Mouse (Mus musculus): Measurements from ENCODE around the gene Rxfp3. TPM values are rescaled to one million over a fixed set of nuclear protein-coding genes. Genes with fewer than 3 reads are reported as not detected.

Gene Rxfp3
- polyA plus RNA-seq (2016; fragmentation: Nextera tagmentation; extraction: Ambion mirVana), result 0.67 and 0.80 TPM in 2 replicates

- Histone ChIP-seq H3K27me3 (replicated peaks; ENCODE audit: low read depth, poor library complexity, severe bottlenecking) (peaks cover 69% of the 10 kb centered on the region), H3K9me3 (no peaks in the 10 kb centered on the region)
- peak; percentile 55 for DNase-seq (ENCODE audit: low spot score)
Measured at GRCm38 (mm10) chr15:11037711-11038110, at the start of gene Rxfp3. TSS of gene Rxfp3 (minus strand) at chr15:11037991.

GRCm38 (mm10) chr15:11084993-11085365 lies 47.2 kb upstream of the Rxfp3 start:
- H3K36me3 ChIP-seq (replicated peaks), result no peaks in the 10 kb centered on the region
- H3K9me3 ChIP-seq, result no peaks in the 10 kb centered on the region
- peak; percentile 32 for DNase-seq (ENCODE audit: low spot score)
- H3K27ac ChIP-seq (replicated peaks), result peak overlapping the region; percentile 78
- no peak overlapping the region for H3K4me3 ChIP-seq
- no peaks in the 10 kb centered on the region for H3K27me3 ChIP-seq (replicated peaks; ENCODE audit: low read depth, poor library complexity, severe bottlenecking)
- peaks cover 19% of the 10 kb centered on the region for H3K4me1 ChIP-seq
- WGBS, result 5% methylated on average over 1 of the region's 1 CpGs

More at GRCm38 (mm10) chr15:11037711-11038110, at the start of gene Rxfp3:
- 4% methylated on average over 16 of the region's 16 CpGs for WGBS
- no peak within 1 kb of the TSS; the same call in 1 of the 2 replicates for H3K27ac ChIP-seq (replicated peaks)
- H3K4me1 ChIP-seq, result peaks cover 27% of the 10 kb centered on the region
- H3K36me3 ChIP-seq (replicated peaks), result no peaks in the 10 kb centered on the region
- H3K4me3 ChIP-seq, result peak within 1 kb of the TSS; percentile 52

GRCm38 (mm10) chr15:11084241-11084992 lies 46.6 kb upstream of the Rxfp3 start:
- DNase-seq (ENCODE audit: low spot score), result no peak
- Histone ChIP-seq H3K4me1 (peaks cover 19% of the 10 kb centered on the region), H3K9me3 (no peaks in the 10 kb centered on the region), H3K36me3 (replicated peaks) (no peaks in the 10 kb centered on the region), H3K27ac (replicated peaks) (peak overlapping the region; percentile 78), H3K4me3 (no peak overlapping the region), H3K27me3 (replicated peaks; ENCODE audit: low read depth, poor library complexity, severe bottlenecking) (no peaks in the 10 kb centered on the region)
- WGBS, result 32% methylated on average over 9 of the region's 9 CpGs

- WGBS, result 91% methylated on average over 3 of the region's 3 CpGs
Measured at GRCm38 (mm10) chr15:11083678-11084077, 45.9 kb upstream of the Rxfp3 start.

GRCm38 (mm10) chr15:11082961-11083569 lies 45.3 kb upstream of the Rxfp3 start:
- 79% methylated on average over 8 of the region's 8 CpGs for WGBS
- Histone ChIP-seq H3K4me3 (no peak overlapping the region), H3K9me3 (no peaks in the 10 kb centered on the region), H3K36me3 (replicated peaks) (no peaks in the 10 kb centered on the region), H3K27ac (replicated peaks) (no peak overlapping the region), H3K27me3 (replicated peaks; ENCODE audit: low read depth, poor library complexity, severe bottlenecking) (no peaks in the 10 kb centered on the region), H3K4me1 (peaks cover 19% of the 10 kb centered on the region)
- DNase-seq (ENCODE audit: low spot score), result no peak

More at GRCm38 (mm10) chr15:11083678-11084077, 45.9 kb upstream of the Rxfp3 start:
- peaks cover 19% of the 10 kb centered on the region for H3K4me1 ChIP-seq
- DNase-seq (ENCODE audit: low spot score), result no peak
- H3K36me3 ChIP-seq (replicated peaks), result no peaks in the 10 kb centered on the region
- H3K27me3 ChIP-seq (replicated peaks; ENCODE audit: low read depth, poor library complexity, severe bottlenecking), result no peaks in the 10 kb centered on the region
- no peak overlapping the region for H3K27ac ChIP-seq (replicated peaks)
- H3K4me3 ChIP-seq, result no peak overlapping the region
- no peaks in the 10 kb centered on the region for H3K9me3 ChIP-seq

GRCm38 (mm10) chr15:11075726-11076361 lies 38.1 kb upstream of the Rxfp3 start:
- no peaks in the 10 kb centered on the region for H3K9me3 ChIP-seq
- H3K27ac ChIP-seq (replicated peaks), result no peak overlapping the region
- no peak for DNase-seq (ENCODE audit: low spot score)
- H3K4me3 ChIP-seq, result no peak overlapping the region
- no peaks in the 10 kb centered on the region for H3K27me3 ChIP-seq (replicated peaks; ENCODE audit: low read depth, poor library complexity, severe bottlenecking)
- WGBS, result 75% methylated on average over 3 of the region's 3 CpGs
- no peaks in the 10 kb centered on the region for H3K36me3 ChIP-seq (replicated peaks)
- H3K4me1 ChIP-seq, result no peaks in the 10 kb centered on the region

GRCm38 (mm10) chr15:11067891-11068290 lies 30.1 kb upstream of the Rxfp3 start:
- H3K4me3 ChIP-seq, result no peak overlapping the region
- no peaks in the 10 kb centered on the region for H3K9me3 ChIP-seq
- DNase-seq (ENCODE audit: low spot score), result no peak
- H3K36me3 ChIP-seq (replicated peaks), result no peaks in the 10 kb centered on the region
- H3K27me3 ChIP-seq (replicated peaks; ENCODE audit: low read depth, poor library complexity, severe bottlenecking), result no peaks in the 10 kb centered on the region; the same call in 1 of the 2 replicates
- 89% methylated on average over 7 of the region's 7 CpGs for WGBS
- H3K27ac ChIP-seq (replicated peaks), result no peak overlapping the region
- H3K4me1 ChIP-seq, result peaks cover 48% of the 10 kb centered on the region

- no peaks in the 10 kb centered on the region for H3K36me3 ChIP-seq (replicated peaks)
- no peaks in the 10 kb centered on the region; the same call in 1 of the 2 replicates for H3K27me3 ChIP-seq (replicated peaks; ENCODE audit: low read depth, poor library complexity, severe bottlenecking)
- no peaks in the 10 kb centered on the region for H3K9me3 ChIP-seq
- WGBS, result 8% methylated on average over 5 of the region's 5 CpGs
- peak overlapping the region; percentile 57 for H3K4me3 ChIP-seq
- peak overlapping the region; percentile 87 for H3K27ac ChIP-seq (replicated peaks)
- peak; percentile 43 for DNase-seq (ENCODE audit: low spot score)
- H3K4me1 ChIP-seq, result peaks cover 48% of the 10 kb centered on the region
Measured at GRCm38 (mm10) chr15:11066299-11066698, 28.5 kb upstream of the Rxfp3 start.

GRCm38 (mm10) chr15:11065528-11066171 lies 27.9 kb upstream of the Rxfp3 start:
- no peaks in the 10 kb centered on the region for H3K9me3 ChIP-seq
- peak; percentile 39 for DNase-seq (ENCODE audit: low spot score)
- H3K36me3 ChIP-seq (replicated peaks), result no peaks in the 10 kb centered on the region
- H3K27me3 ChIP-seq (replicated peaks; ENCODE audit: low read depth, poor library complexity, severe bottlenecking), result no peaks in the 10 kb centered on the region; the same call in 1 of the 2 replicates
- peak overlapping the region; percentile 57 for H3K4me3 ChIP-seq
- 7% methylated on average over 9 of the region's 9 CpGs for WGBS
- H3K4me1 ChIP-seq, result peaks cover 48% of the 10 kb centered on the region
- peak overlapping the region; percentile 87 for H3K27ac ChIP-seq (replicated peaks)

GRCm38 (mm10) chr15:11064558-11065411 lies 27.0 kb upstream of the Rxfp3 start, which contains the start of gene Adamts12:
TSS of gene Adamts12 (plus strand) at chr15:11064790.
- H3K4me1 ChIP-seq, result peaks cover 48% of the 10 kb centered on the region
- H3K9me3 ChIP-seq, result no peaks in the 10 kb centered on the region
- DNase-seq (ENCODE audit: low spot score), result peak; percentile 71
- peak within 1 kb of the TSS; percentile 87 for H3K27ac ChIP-seq (replicated peaks)
- peak within 1 kb of the TSS; percentile 57 for H3K4me3 ChIP-seq
- no peaks in the 10 kb centered on the region for H3K36me3 ChIP-seq (replicated peaks)
- 1% methylated on average over 25 of the region's 25 CpGs for whole genome bisulfite sequencing
- H3K27me3 ChIP-seq (replicated peaks; ENCODE audit: low read depth, poor library complexity, severe bottlenecking), result no peaks in the 10 kb centered on the region; the same call in 1 of the 2 replicates

GRCm38 (mm10) chr15:11064160-11064557 lies 26.4 kb upstream of the Rxfp3 start:
- H3K27ac ChIP-seq (replicated peaks), result peak overlapping the region; percentile 87
- peak; percentile 16 for DNase-seq (ENCODE audit: low spot score)
- H3K9me3 ChIP-seq, result no peaks in the 10 kb centered on the region
- 9% methylated on average over 2 of the region's 2 CpGs for WGBS
- peak overlapping the region; percentile 57 for H3K4me3 ChIP-seq
- H3K27me3 ChIP-seq (replicated peaks; ENCODE audit: low read depth, poor library complexity, severe bottlenecking), result no peaks in the 10 kb centered on the region; the same call in 1 of the 2 replicates
- H3K4me1 ChIP-seq, result peaks cover 46% of the 10 kb centered on the region
- no peaks in the 10 kb centered on the region for H3K36me3 ChIP-seq (replicated peaks)

Data from embryonic facial prominence, embryonic 10.5 days (tissue).